Mouse (Mus musculus): Measurements from ENCODE around the gene Gm13420.

GRCm38 (mm10) chr2:29716691-29717090 lies 34.8 kb downstream of the Gm13420 start:
- no peak for TF ChIP-seq CTCF (IDR thresholded peaks at IDR 0.05; ENCODE audit: low read depth)
- no peak for TF ChIP-seq EP300 (optimal IDR thresholded peaks at IDR 0.05)
